Mouse (Mus musculus) neural tube, embryonic 13.5 days (tissue): Measurements from ENCODE around the gene Runx2. TPM values are rescaled to one million over a fixed set of nuclear protein-coding genes. Genes with fewer than 3 reads are reported as not detected.

Source experiments
- ATAC-seq: fragments of 200-750 bp; cut with Nextera tagmentation; 2 replicates; pipeline ENCODE4 v1.8.0; 2017; ENCODE audit warnings: low read depth, mild to moderate bottlenecking, moderate TSS enrichment, moderate library complexity
- H3K27ac ChIP-seq: fragments of 300-500 bp; sonication (generic); replicated peaks from 2 replicates; pipeline ENCODE4 v1.5.1; 2015; ENCODE audit warnings: moderate library complexity, mild to moderate bottlenecking, inconsistent platforms
- H3K27me3 ChIP-seq: fragments of 300-500 bp; sonication (generic); 2 replicates; pipeline ENCODE4 v1.6.1; 2015; ENCODE audit warnings: mild to moderate bottlenecking, inconsistent platforms
- H3K36me3 ChIP-seq: fragments of 300-500 bp; sonication (generic); 2 replicates; pipeline ENCODE4 v1.6.1; 2015; ENCODE audit warnings: mild to moderate bottlenecking, inconsistent platforms
- H3K4me1 ChIP-seq: fragments of 300-500 bp; sonication (generic); replicated peaks from 2 replicates; pipeline ENCODE4 v1.6.1; 2015; ENCODE audit warnings: inconsistent platforms
- H3K4me2 ChIP-seq: fragments of 300-500 bp; sonication (generic); 2 replicates; pipeline ENCODE4 v1.6.1; 2015; ENCODE audit warnings: inconsistent platforms, mild to moderate bottlenecking, moderate library complexity
- H3K4me3 ChIP-seq: fragments of 300-500 bp; sonication (generic); 2 replicates; pipeline ENCODE4 v1.5.1; 2015; ENCODE audit warnings: mild to moderate bottlenecking, inconsistent platforms
- H3K9ac ChIP-seq: fragments of 300-500 bp; sonication (generic); 2 replicates; pipeline ENCODE4 v1.6.1; 2015; ENCODE audit warnings: moderate library complexity, mild to moderate bottlenecking, inconsistent platforms
- H3K9me3 ChIP-seq: fragments of 300-500 bp; sonication (generic); 2 replicates; pipeline ENCODE4 v1.6.1; 2016; ENCODE audit warnings: inconsistent platforms
- WGBS: fragments of 180-500 bp; shearing (Covaris S2); methylation state at CpG from one replicate; pipeline ENCODE4 v1.1.7; 2015; 5-methylcytosine and 5-hydroxymethylcytosine counted together
- polyA plus RNA-seq: library from polyadenylated mRNA; unstranded; fragments of >200 nt; fragmentation: Nextera tagmentation; extraction: Ambion mirVana; gene quantifications from 2 replicates; pipeline ENCODE4 v1.2.1, GENCODE M21; 2015

Gene Runx2
- polyA plus RNA-seq, 1 experiment from 2014 or later = 0.59 TPM

DNA sequence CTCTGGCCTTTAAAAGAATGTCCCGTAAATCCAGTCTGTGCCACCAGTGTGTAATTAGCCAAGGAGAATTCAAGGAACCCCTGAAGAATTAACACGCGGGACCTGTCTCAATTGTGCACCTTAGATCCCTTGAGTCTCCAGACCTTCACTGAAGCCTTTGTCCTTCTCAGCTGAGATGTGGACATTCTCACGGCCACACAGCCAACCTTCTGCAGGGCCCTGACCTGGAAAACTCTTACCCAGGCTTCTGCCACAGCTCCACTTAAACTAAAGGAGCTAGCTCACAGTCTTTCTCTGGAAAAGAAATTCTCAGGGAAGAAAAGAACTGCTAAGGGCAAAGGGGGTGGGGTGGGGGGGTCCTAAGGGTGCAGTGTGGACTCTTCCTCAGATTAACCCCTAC is 113.1 kb downstream of the Runx2 start:
- H3K4me3 ChIP-seq = no peak overlapping the region
- 89% methylated on average over 4 of the region's 4 CpGs for WGBS
- H3K4me2 ChIP-seq = no peak overlapping the region
- no peaks in the 10 kb centered on the region for H3K9me3 ChIP-seq
- H3K9ac ChIP-seq = no peak overlapping the region
- H3K4me1 ChIP-seq = no peaks in the 10 kb centered on the region
- H3K27me3 ChIP-seq = no peaks in the 10 kb centered on the region
- H3K27ac ChIP-seq = no peak overlapping the region
- H3K36me3 ChIP-seq = no peaks in the 10 kb centered on the region
- ATAC-seq = no peak

DNA sequence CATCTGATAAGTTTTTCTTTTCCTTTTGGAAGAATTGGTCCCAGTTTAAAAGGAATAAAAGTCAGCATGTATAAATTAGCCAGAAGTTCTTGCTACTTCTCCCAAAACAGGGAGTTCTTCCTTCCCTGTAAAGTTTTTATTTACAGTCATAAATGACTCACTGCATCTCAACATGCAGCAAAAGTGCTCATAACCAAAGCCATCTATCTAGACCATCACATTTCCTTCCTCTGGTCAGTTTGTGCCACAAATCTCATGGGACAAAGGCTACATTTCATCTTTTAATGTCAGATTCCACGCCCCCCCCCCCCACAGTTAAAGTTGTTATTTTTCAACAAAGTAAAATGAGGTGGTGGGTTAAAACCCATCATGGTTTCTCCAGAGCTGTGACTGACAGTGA is 114.3 kb downstream of the Runx2 start:
- no peak overlapping the region for H3K4me2 ChIP-seq
- H3K9me3 ChIP-seq = no peaks in the 10 kb centered on the region
- ATAC-seq = no peak
- H3K36me3 ChIP-seq = no peaks in the 10 kb centered on the region
- H3K9ac ChIP-seq = no peak overlapping the region
- 85% methylated on average over 1 of the region's 1 CpGs for WGBS
- H3K27me3 ChIP-seq = no peaks in the 10 kb centered on the region
- H3K27ac ChIP-seq = no peak overlapping the region
- H3K4me3 ChIP-seq = no peak overlapping the region
- no peaks in the 10 kb centered on the region for H3K4me1 ChIP-seq

DNA sequence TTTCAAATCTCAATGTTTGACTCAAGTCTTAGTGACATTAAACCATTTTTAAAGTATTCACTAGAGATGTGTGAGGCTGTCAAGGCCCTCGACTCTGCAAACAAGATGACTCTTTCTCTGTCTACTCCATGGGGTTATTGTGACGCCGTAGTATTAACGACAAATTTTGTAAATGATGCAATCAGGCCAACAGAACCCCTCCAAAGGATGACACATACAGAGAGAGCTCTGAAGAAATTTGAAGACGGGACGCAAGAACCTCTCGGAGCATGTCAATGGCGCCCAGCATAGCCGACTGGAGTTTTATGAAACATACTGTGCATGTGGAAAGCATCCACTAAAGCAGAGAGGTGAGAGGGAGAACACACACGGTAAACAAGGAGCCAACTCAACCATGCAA is 117.5 kb downstream of the Runx2 start:
- Histone ChIP-seq H3K27ac (no peak overlapping the region), H3K27me3 (no peaks in the 10 kb centered on the region), H3K9me3 (no peaks in the 10 kb centered on the region), H3K4me1 (no peaks in the 10 kb centered on the region), H3K4me3 (no peak overlapping the region), H3K9ac (no peak overlapping the region), H3K36me3 (no peaks in the 10 kb centered on the region), H3K4me2 (no peak overlapping the region)
- ATAC-seq = no peak
- 91% methylated on average over 10 of the region's 10 CpGs for WGBS

DNA sequence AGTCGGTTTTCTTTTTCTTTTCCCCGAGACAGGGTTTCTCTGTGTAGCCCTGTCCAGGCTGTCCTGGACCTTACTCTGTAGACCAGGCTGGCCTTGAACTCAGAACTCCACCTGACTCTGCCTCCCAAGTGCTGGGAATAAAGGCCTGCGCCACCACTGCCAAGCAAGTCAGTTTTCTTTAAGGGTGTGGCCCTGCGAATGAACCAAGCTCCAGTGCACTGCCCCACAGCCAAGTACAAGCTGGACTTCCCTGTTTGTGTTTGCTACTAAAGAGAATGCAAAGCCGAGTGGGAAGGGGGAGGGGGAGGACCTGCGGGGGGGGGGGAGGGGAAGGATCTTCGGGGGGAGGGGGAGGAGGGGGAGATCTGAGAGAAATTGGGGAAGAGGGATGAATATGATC is 121.0 kb downstream of the Runx2 start:
- H3K4me1 ChIP-seq = no peaks in the 10 kb centered on the region
- no peak overlapping the region for H3K4me3 ChIP-seq
- H3K9me3 ChIP-seq = no peaks in the 10 kb centered on the region
- H3K4me2 ChIP-seq = no peak overlapping the region
- WGBS = 78% methylated on average over 7 of the region's 7 CpGs
- no peak overlapping the region for H3K27ac ChIP-seq
- no peaks in the 10 kb centered on the region for H3K36me3 ChIP-seq
- no peak overlapping the region for H3K9ac ChIP-seq
- no peaks in the 10 kb centered on the region for H3K27me3 ChIP-seq
- ATAC-seq = no peak

DNA sequence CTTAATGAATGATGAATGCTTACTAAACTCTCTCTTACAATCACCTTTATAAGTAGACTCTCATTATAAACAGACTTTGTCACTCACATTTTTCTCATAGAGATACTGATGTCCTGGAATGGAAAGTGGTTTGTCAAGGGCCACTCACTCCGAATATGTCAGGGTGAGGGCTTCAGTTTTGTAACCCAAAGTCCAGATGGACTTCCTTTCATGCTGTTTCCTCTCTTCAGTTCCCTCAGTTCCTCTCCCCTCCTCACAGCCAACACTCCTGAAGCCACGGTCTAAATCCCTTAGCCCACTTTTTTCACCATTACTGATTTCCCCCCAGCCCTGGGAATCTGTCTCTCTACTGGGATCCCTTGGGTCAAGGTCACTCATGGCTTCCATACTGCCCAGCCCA is 123.1 kb downstream of the Runx2 start:
- Histone ChIP-seq H3K4me3 (no peak overlapping the region), H3K4me1 (no peaks in the 10 kb centered on the region)
- 85% methylated on average over 2 of the region's 2 CpGs for WGBS

DNA sequence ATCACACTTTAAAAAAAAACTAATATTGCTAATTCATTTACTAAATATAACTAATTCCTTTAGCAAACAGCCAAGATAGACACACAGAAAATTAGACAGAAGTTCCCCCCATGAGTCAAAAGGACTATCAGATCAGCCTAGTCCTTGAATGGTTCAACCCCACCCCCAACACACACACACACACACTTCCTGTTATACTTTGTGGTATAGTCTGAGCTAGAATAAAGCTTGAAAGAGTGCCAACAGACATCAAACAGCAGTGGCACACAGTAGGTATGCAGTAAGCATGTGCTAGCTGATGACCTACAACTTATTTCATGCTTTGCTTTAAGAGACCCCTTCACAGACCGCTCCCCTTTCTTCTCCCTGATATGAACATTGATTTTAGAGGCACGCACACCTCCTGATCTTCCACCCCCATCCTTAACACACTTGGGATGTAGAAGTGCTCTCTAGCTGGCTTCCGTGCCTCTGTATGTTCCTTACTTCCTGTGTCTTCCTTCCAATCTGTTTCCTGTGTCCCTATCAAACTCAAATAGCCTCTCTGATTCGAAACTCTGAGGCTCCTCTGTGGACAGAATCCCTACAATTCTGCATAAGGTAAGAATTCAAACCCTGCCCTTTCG is 124.1 kb downstream of the Runx2 start:
- no peak for ATAC-seq

More for the DNA sequence above, 123.1 kb downstream of the Runx2 start:
- Histone ChIP-seq H3K4me2 (no peak overlapping the region), H3K36me3 (no peaks in the 10 kb centered on the region), H3K27me3 (no peaks in the 10 kb centered on the region), H3K9ac (no peak overlapping the region), H3K9me3 (no peaks in the 10 kb centered on the region), H3K27ac (no peak overlapping the region)
- no peak for ATAC-seq

DNA sequence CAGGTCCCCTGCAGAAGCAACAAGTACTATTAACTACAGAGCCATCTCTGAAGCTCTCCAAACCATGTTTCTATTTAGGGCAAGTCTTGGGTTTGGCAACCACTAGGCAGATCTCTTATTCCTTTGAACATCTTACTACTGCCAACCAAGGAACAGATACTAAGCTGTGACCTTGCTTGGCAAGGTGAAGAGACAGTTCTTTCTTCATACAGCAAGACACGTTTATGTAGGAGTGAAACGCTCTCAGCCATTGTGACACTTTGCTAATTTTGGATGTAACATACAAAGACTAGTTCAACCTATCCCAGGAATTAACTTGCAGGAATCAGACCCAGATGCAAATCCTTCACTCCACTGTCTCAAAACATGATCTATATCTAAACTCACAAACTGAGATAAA is 126.3 kb downstream of the Runx2 start:
- whole genome bisulfite sequencing = 87% methylated on average over 2 of the region's 2 CpGs

More for the DNA sequence above, 124.1 kb downstream of the Runx2 start:
- no peaks in the 10 kb centered on the region for H3K36me3 ChIP-seq
- no peak overlapping the region for H3K4me2 ChIP-seq
- WGBS = 83% methylated on average over 5 of the region's 5 CpGs
- no peak overlapping the region for H3K27ac ChIP-seq
- no peak overlapping the region for H3K4me3 ChIP-seq
- no peaks in the 10 kb centered on the region for H3K27me3 ChIP-seq
- peaks cover 1% of the 10 kb centered on the region; the same call in 1 of the 2 replicates for H3K4me1 ChIP-seq
- no peak overlapping the region for H3K9ac ChIP-seq
- H3K9me3 ChIP-seq = no peaks in the 10 kb centered on the region

DNA sequence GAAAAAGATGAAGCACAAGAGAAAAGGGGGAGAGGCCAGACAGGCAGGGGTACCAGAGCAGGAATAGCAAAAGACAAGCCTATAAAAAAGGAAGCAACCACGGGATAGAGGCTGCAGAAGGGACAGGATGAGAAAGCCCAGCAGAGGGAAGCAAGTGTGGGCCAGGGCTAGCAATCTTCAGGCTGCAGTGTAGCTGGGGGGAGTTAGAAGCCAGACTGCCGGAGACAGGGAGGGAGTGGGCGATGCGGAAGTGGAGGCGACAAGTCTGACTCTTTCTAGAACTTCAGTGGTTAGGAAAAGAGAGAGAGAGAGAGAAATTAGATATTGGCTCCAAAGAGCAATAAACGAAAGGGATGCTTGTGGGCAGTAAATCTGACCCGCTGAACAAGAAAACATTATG is 129.1 kb downstream of the Runx2 start:
- no peaks in the 10 kb centered on the region for H3K36me3 ChIP-seq
- ATAC-seq = no peak
- WGBS = 29% methylated on average over 7 of the region's 7 CpGs

More for the DNA sequence above, 126.3 kb downstream of the Runx2 start:
- no peaks in the 10 kb centered on the region for H3K36me3 ChIP-seq
- H3K4me1 ChIP-seq = peaks cover 7% of the 10 kb centered on the region; the same call in 1 of the 2 replicates
- H3K4me2 ChIP-seq = no peak overlapping the region
- no peaks in the 10 kb centered on the region for H3K9me3 ChIP-seq
- H3K4me3 ChIP-seq = no peak overlapping the region
- H3K9ac ChIP-seq = no peak overlapping the region
- no peaks in the 10 kb centered on the region for H3K27me3 ChIP-seq
- no peak overlapping the region for H3K27ac ChIP-seq
- no peak for ATAC-seq

DNA sequence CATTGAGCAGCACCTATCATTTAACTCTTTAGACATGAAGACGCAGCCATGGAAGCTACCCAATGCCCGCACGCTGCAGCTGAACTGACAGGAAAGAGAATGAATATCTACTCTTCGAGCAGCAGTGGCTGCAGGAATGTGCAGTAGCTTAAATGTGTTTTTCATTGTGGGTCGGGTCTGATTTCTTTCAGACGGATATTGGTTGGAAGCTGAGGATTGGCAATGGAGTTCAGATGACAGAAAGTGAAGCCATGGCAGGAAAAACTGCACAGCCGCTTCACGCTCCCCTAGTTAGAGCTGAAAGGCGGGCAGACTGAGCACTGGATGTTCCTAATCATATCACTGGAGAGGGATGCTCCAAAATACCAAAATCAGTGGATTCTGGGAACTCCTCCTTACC is 131.6 kb downstream of the Runx2 start:
- Histone ChIP-seq H3K4me3 (no peak overlapping the region), H3K4me2 (no peak overlapping the region), H3K9me3 (peaks cover 4% of the 10 kb centered on the region; the same call in 1 of the 2 replicates), H3K27me3 (no peaks in the 10 kb centered on the region), H3K27ac (no peak overlapping the region), H3K36me3 (no peaks in the 10 kb centered on the region), H3K4me1 (peaks cover 7% of the 10 kb centered on the region; the same call in 1 of the 2 replicates), H3K9ac (no peak overlapping the region)
- 90% methylated on average over 9 of the region's 9 CpGs for WGBS
- no peak for ATAC-seq

More for the DNA sequence above, 129.1 kb downstream of the Runx2 start:
- Histone ChIP-seq H3K4me3 (no peak overlapping the region), H3K9ac (no peak overlapping the region), H3K27ac (no peak overlapping the region), H3K9me3 (no peaks in the 10 kb centered on the region), H3K4me2 (no peak overlapping the region), H3K27me3 (no peaks in the 10 kb centered on the region), H3K4me1 (peaks cover 7% of the 10 kb centered on the region; the same call in 1 of the 2 replicates)

DNA sequence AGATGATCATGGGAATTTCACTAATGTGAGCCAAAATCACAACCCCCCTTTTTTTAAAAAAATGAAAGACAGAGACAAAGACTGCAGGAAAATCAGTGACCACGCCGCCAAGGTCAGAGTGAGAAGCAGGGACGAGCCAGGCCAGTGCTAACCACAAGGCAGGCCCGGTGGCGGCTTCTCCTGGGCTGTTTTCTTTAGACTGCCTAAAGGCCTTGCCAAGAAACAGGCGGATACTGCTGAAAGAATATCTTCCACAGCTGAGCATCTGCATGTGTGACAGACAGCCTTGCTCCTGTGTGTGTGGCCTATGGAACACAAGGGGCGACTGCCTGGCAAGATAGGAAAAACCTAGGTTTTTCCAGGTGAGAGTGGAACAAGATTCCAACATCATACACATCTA is 136.8 kb downstream of the Runx2 start:
- no peak overlapping the region for H3K27ac ChIP-seq
- no peaks in the 10 kb centered on the region for H3K36me3 ChIP-seq
- H3K4me2 ChIP-seq = no peak overlapping the region
- no peak overlapping the region for H3K4me3 ChIP-seq
- no peaks in the 10 kb centered on the region for H3K27me3 ChIP-seq
- no peaks in the 10 kb centered on the region for H3K4me1 ChIP-seq
- no peak overlapping the region for H3K9ac ChIP-seq
- ATAC-seq = no peak
- H3K9me3 ChIP-seq = peaks cover 4% of the 10 kb centered on the region; the same call in 1 of the 2 replicates
- WGBS = 72% methylated on average over 7 of the region's 7 CpGs

DNA sequence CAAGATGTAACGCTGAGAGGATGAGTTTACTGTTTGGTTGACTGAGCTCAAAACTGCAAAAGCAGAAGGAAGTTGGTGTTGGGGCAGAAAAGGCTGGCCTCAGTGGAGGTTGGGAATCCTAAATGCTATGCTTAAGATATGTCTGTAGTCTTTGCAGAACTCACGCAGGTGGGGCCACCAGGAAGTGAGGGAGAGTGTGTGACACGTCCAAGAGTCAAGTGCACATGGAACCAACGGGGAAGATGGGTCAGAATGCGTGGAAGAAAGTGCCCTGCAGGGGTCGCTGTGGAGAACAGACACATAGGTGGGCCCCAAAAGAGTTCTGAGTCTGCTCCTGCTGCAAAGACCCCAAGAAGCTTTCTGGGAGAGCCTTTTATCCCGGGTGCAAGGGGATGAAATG is 141.8 kb downstream of the Runx2 start:
- ATAC-seq = no peak
- 60% methylated on average over 7 of the region's 7 CpGs for WGBS
- no peak overlapping the region for H3K27ac ChIP-seq

DNA sequence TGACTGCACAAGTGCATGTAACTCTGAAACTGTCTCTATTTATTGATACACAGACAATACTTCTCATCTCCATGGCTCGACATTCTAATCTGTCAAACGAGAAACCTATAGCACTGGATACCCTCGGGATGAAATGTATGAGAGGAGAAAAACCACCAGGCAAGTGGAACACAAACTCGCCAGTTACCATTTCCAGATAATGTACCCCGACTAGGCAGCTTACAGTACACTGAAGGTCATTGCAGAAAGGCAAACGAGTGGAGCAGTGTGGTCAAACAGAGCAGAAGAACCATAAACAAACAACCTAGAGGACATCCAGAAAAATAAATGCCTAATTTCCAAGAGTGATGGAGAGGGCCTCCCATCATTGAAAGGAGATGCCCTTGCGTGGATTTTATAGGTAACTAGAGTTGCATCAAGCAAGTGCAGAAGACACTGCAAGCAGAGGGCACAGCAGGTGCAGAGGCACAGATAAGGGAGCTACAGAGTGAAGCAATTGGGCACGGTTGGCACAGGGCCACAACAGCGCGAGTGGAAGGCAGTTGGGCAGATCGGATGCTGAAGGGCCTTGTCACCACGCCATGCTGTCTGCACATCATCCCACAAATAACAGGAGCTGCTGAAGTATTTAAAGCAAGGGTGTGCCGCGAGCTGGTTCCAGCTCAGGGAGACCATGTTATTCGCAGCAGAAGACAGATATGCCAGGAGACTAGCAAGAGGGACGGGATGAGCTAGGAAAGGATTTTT is 142.5 kb downstream of the Runx2 start:
- 81% methylated on average over 16 of the region's 16 CpGs for WGBS
- no peaks in the 10 kb centered on the region for H3K36me3 ChIP-seq
- ATAC-seq = no peak; the same call in 1 of the 2 replicates

More for the DNA sequence above, 141.8 kb downstream of the Runx2 start:
- Histone ChIP-seq H3K9me3 (no peaks in the 10 kb centered on the region), H3K27me3 (no peaks in the 10 kb centered on the region), H3K4me2 (no peak overlapping the region), H3K4me1 (peaks cover 15% of the 10 kb centered on the region), H3K4me3 (no peak overlapping the region), H3K9ac (no peak overlapping the region), H3K36me3 (no peaks in the 10 kb centered on the region)

More for the DNA sequence above, 142.5 kb downstream of the Runx2 start:
- H3K9ac ChIP-seq = no peak overlapping the region
- peaks cover 15% of the 10 kb centered on the region for H3K4me1 ChIP-seq
- H3K27me3 ChIP-seq = no peaks in the 10 kb centered on the region
- no peak overlapping the region for H3K4me3 ChIP-seq
- H3K27ac ChIP-seq = no peak overlapping the region
- no peaks in the 10 kb centered on the region for H3K9me3 ChIP-seq
- H3K4me2 ChIP-seq = no peak overlapping the region
